In the genomic region with DNA sequence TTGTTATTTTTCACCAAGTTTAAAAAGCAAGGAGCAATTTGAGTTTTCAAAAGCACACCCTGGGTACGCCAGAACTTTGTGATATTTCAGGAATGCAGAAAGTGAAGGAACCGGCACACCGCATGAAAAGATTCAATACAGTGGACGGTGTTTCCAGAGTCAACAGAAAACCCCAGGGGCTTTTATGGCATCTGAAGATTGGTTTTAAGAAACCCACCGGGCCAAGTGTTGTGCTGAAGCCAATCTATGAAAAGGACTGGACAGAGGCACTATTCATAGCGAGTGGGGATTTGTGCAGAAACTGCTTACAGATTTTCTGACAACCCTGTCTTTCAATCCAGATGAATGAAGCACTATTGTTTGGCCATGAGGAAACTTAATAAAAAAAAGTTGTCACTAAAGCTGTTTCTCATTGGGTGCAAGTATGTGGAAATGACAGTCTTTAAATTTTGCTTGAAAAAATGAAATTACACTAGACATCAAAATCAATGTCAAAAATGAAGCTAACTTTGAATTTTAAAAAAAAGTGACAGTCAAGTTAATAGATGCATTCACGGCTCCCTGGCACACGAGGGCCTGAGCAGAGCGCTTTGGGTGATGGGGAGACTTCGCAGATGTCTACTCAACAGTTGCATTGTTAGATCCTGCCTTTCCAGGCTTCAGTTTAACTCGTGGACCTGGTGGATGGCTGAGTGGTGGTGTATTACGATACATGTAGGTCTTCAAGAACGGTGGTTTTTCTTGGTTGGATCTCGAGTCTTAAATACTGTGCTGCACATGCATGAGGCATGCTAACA, we compare ENCODE assay signal across 13 mouse cellular contexts. TPM values are rescaled to one million over a fixed set of nuclear protein-coding genes. Genes with fewer than 3 reads are reported as not detected.
DNase-seq lines count a peak whose midpoint lies in the region; ATAC-seq and TF ChIP-seq lines count a peak whose summit lies in the region.
"Had no signal": no experiment of that assay in that cellular context is flagged by ENCODE, and none has a peak within 500 bp of the region (broad histone marks: within the 10 kb centered on the region; RNA-seq: fewer than 3 reads in every experiment).

No protein-coding gene starts in this region.

- no peaks in the 10 kb centered on the region for H3K9me3 ChIP-seq in midbrain, embryonic 10.5 days (replicated peaks)
- H3K9me3 ChIP-seq in midbrain, embryonic 13.5 days = no peaks in the 10 kb centered on the region
- H3K9me3 ChIP-seq in embryonic facial prominence, embryonic 15.5 days (replicated peaks) = no peaks in the 10 kb centered on the region
- no peaks in the 10 kb centered on the region for H3K9me3 ChIP-seq in limb, embryonic 13.5 days
- H3K9me3 ChIP-seq: heart, embryonic 12.5 days; midbrain, embryonic 12.5 days had no signal

- H3K27ac ChIP-seq in midbrain, embryonic 10.5 days (replicated peaks) = peak overlapping the region; percentile 42; the same call in 1 of the 2 replicates
- H3K27ac ChIP-seq in midbrain, embryonic 13.5 days = no peak overlapping the region
- peak overlapping the region; percentile 45 for H3K27ac ChIP-seq in embryonic facial prominence, embryonic 15.5 days (replicated peaks)
- H3K27ac ChIP-seq in limb, embryonic 13.5 days = peak overlapping the region; percentile 79
- no peak overlapping the region for H3K27ac ChIP-seq in thymus, adult 2 months (ENCODE audit: control insufficient read depth, insufficient read depth, low read length)
- H3K27ac ChIP-seq: midbrain, embryonic 12.5 days had no signal

- no peak for ATAC-seq in midbrain, embryonic 13.5 days
- ATAC-seq in embryonic facial prominence, embryonic 15.5 days (ENCODE audit: insufficient number of reproducible peaks, low FRiP score, low TSS enrichment, low read depth) = peak; percentile 29; the same call in 1 of the 2 replicates
- peak; percentile 71 for ATAC-seq in limb, embryonic 13.5 days (ENCODE audit: low FRiP score, low read depth)

- H3K36me3 ChIP-seq in midbrain, embryonic 10.5 days = no peaks in the 10 kb centered on the region
- no peaks in the 10 kb centered on the region for H3K36me3 ChIP-seq in midbrain, embryonic 13.5 days
- no peaks in the 10 kb centered on the region for H3K36me3 ChIP-seq in embryonic facial prominence, embryonic 15.5 days
- H3K36me3 ChIP-seq in limb, embryonic 13.5 days = no peaks in the 10 kb centered on the region
- H3K36me3 ChIP-seq in thymus, adult 2 months (ENCODE audit: control insufficient read depth, insufficient read depth, low read length) = no peaks in the 10 kb centered on the region
- H3K36me3 ChIP-seq: heart, embryonic 12.5 days; midbrain, embryonic 12.5 days had no signal

- H3K4me1 ChIP-seq in midbrain, embryonic 10.5 days = peaks cover 40% of the 10 kb centered on the region
- peaks cover 30% of the 10 kb centered on the region for H3K4me1 ChIP-seq in midbrain, embryonic 13.5 days (replicated peaks)
- peaks cover 17% of the 10 kb centered on the region for H3K4me1 ChIP-seq in embryonic facial prominence, embryonic 15.5 days
- peaks cover 19% of the 10 kb centered on the region for H3K4me1 ChIP-seq in limb, embryonic 13.5 days
- H3K4me1 ChIP-seq in thymus, adult 2 months (replicated peaks; ENCODE audit: control insufficient read depth, insufficient read depth, low read length) = no peaks in the 10 kb centered on the region

- TF ChIP-seq CTCF in thymus, adult 2 months (IDR thresholded peaks at IDR 0.05; ENCODE audit: borderline replicate concordance, control insufficient read depth, extremely low read depth, insufficient read depth, low read length, poor library complexity) = no peak

- H3K27me3 ChIP-seq in midbrain, embryonic 10.5 days (ENCODE audit: low read depth, poor library complexity, severe bottlenecking) = peaks cover 13% of the 10 kb centered on the region
- H3K27me3 ChIP-seq in midbrain, embryonic 13.5 days = 0 out of 2 replicates have a peak, but pooled peaks cover 4% of the 10 kb centered on the region
- H3K27me3 ChIP-seq in embryonic facial prominence, embryonic 15.5 days = no peaks in the 10 kb centered on the region
- H3K27me3 ChIP-seq in limb, embryonic 13.5 days = no peaks in the 10 kb centered on the region
- no peaks in the 10 kb centered on the region for H3K27me3 ChIP-seq in thymus, adult 2 months (ENCODE audit: control insufficient read depth, insufficient read depth, low read length)
- H3K27me3 ChIP-seq: heart, embryonic 12.5 days; midbrain, embryonic 12.5 days had no signal

- no peak for TF ChIP-seq POLR2A in thymus, adult 2 months (IDR thresholded peaks at IDR 0.05; ENCODE audit: control insufficient read depth, extremely low read depth, insufficient read depth, low read length, poor library complexity)

- H3K4me3 ChIP-seq in midbrain, embryonic 10.5 days = no peak overlapping the region
- H3K4me3 ChIP-seq in midbrain, embryonic 13.5 days (replicated peaks) = no peak overlapping the region
- H3K4me3 ChIP-seq in embryonic facial prominence, embryonic 15.5 days (replicated peaks) = no peak overlapping the region
- no peak overlapping the region for H3K4me3 ChIP-seq in limb, embryonic 13.5 days
- H3K4me3 ChIP-seq in thymus, adult 2 months (ENCODE audit: control insufficient read depth, insufficient read depth, low read length) = no peak overlapping the region
- H3K4me3 ChIP-seq: heart, embryonic 12.5 days; midbrain, embryonic 12.5 days had no signal

- H3K9ac ChIP-seq in midbrain, embryonic 13.5 days (replicated peaks) = no peak overlapping the region
- no peak overlapping the region for H3K9ac ChIP-seq in embryonic facial prominence, embryonic 15.5 days
- no peak overlapping the region for H3K9ac ChIP-seq in limb, embryonic 13.5 days
- H3K9ac ChIP-seq: heart, embryonic 12.5 days; midbrain, embryonic 12.5 days had no signal

- no peak overlapping the region; the same call in 1 of the 2 replicates for H3K4me2 ChIP-seq in midbrain, embryonic 13.5 days (replicated peaks)
- peak overlapping the region; percentile 28 for H3K4me2 ChIP-seq in embryonic facial prominence, embryonic 15.5 days (replicated peaks)
- peak overlapping the region; percentile 50 for H3K4me2 ChIP-seq in limb, embryonic 13.5 days (replicated peaks)
- H3K4me2 ChIP-seq: midbrain, embryonic 12.5 days had no signal

- peak; percentile 91 for DNase-seq in heart, adult 11 months
- DNase-seq in heart, postnatal 36 days = no peak
- peak; percentile 23 for DNase-seq in midbrain, embryonic 10.5 days (ENCODE audit: low spot score)
- DNase-seq in kidney, adult 9 months = no peak
- DNase-seq in thymus, adult 2 months = no peak
- DNase-seq: adrenal gland, postnatal 14 days; cerebellum, adult 18-20 months; kidney, adult 2 months had no signal

- intact Hi-C loops in heart, postnatal 36 days (cut with DNase I) = no loop called here

- 57% methylated on average over 14 of the region's 14 CpGs for WGBS in midbrain, embryonic 10.5 days
- WGBS in midbrain, embryonic 13.5 days = 37% methylated on average over 14 of the region's 14 CpGs
- WGBS in embryonic facial prominence, embryonic 15.5 days = 28% methylated on average over 14 of the region's 14 CpGs
- 44% methylated on average over 14 of the region's 14 CpGs for WGBS in limb, embryonic 13.5 days
- 93% methylated on average over 14 of the region's 14 CpGs for WGBS in thymus, adult 2 months

RNA-seq across cellular contexts. Expression of a gene that starts 16.1 kb away (rescaled TPM):
- 1 to 10 TPM; 1.1 to 1.8 TPM for total RNA-seq in heart, postnatal 36 days (2021)
- polyA plus RNA-seq in midbrain, embryonic 10.5 days (2016; fragmentation: Nextera tagmentation; extraction: Ambion mirVana) = 5.3 and 6.3 TPM in 2 replicates
- 1.1 and 1.2 TPM in 2 replicates for polyA plus RNA-seq in midbrain, embryonic 13.5 days (2015; fragmentation: Nextera tagmentation; extraction: Ambion mirVana)
- polyA plus RNA-seq in embryonic facial prominence, embryonic 15.5 days (2015; fragmentation: Nextera tagmentation; extraction: Ambion mirVana) = 84.7 and 137 TPM in 2 replicates
- polyA plus RNA-seq in limb, embryonic 13.5 days (2015; fragmentation: Nextera tagmentation; extraction: Ambion mirVana) = 189 and 200 TPM in 2 replicates
- 1.2 and 1.4 TPM in 2 replicates for polyA plus RNA-seq in thymus, adult 2 months (2012; rRNA removed)

Comparison
In these comparisons a context has a peak if more than half of its experiments do, and no peak if none do; other contexts are left out.
1. DNase-seq: peak in heart, adult 11 months (single experiment) and midbrain, embryonic 10.5 days (single experiment); none in heart, postnatal 36 days (0 of 2), kidney, adult 9 months (single experiment) and thymus, adult 2 months (single experiment).
2. H3K27ac ChIP-seq: peak in midbrain, embryonic 10.5 days (single experiment), embryonic facial prominence, embryonic 15.5 days (single experiment) and limb, embryonic 13.5 days (single experiment); none in midbrain, embryonic 13.5 days (single experiment) and thymus, adult 2 months (single experiment).
3. RNA of a gene that starts 16.1 kb away (polyA plus RNA-seq): 189 to 200 TPM in limb, embryonic 13.5 days and 84.7 to 137 TPM in embryonic facial prominence, embryonic 15.5 days; 5.3 to 6.3 TPM in midbrain, embryonic 10.5 days, 1.2 to 1.4 TPM in thymus, adult 2 months and 1.1 to 1.2 TPM in midbrain, embryonic 13.5 days; every median in the first group is over 10 times any median in the second.